Mouse (Mus musculus): ENCODE results near the gene Tango2.

DNA sequence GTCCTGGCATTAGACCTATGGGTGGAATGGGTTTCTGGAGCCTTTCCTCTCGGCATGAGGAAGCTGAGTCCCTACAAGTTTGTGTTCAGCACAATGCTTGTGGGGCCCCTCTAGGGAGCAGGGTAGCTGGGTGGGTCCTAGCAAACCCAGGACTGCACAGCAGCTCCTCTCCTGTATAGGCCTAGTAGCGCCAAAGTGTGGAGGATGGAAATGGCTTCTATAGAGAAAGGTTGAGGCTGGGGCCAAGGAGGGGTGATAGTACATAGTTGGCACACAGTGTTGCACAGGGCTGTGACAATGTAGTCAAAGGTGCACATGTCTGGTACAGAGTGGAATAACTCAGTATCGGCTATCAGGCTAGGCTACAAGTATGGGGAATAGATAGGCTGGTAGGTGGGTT lies 46.2 kb upstream of the Tango2 start:
- TF ChIP-seq CTCF (conservative IDR thresholded peaks at IDR 0.05 in 1 of 2, IDR thresholded peaks at IDR 0.05 in 1 of 2; ENCODE audit: low read depth in 2 of 2, low read length in 2 of 2), result no peak
- no peak for TF ChIP-seq HCFC1 (IDR thresholded peaks at IDR 0.05; ENCODE audit: low read depth, low read length)
- TF ChIP-seq EP300 (IDR thresholded peaks at IDR 0.05; ENCODE audit: low read length), result no peak
- no peak for TF ChIP-seq ZNF384 (IDR thresholded peaks at IDR 0.05; ENCODE audit: low read depth, low read length)
- no peak for TF ChIP-seq POLR2A (IDR thresholded peaks at IDR 0.05; ENCODE audit: low read depth, low read length)
- no peak for TF ChIP-seq USF1 (IDR thresholded peaks at IDR 0.05; ENCODE audit: low read depth, low read length)
- TF ChIP-seq MAX (IDR thresholded peaks at IDR 0.05; ENCODE audit: low read length), result no peak
- TF ChIP-seq BHLHE40 (IDR thresholded peaks at IDR 0.05; ENCODE audit: low read depth, low read length), result no peak
- no peak for TF ChIP-seq ZMIZ1 (IDR thresholded peaks at IDR 0.05; ENCODE audit: low read depth, low read length)
- no peak for TF ChIP-seq MYC (IDR thresholded peaks at IDR 0.05; ENCODE audit: low read depth, low read length)
- no peak for TF ChIP-seq ELF1 (IDR thresholded peaks at IDR 0.05; ENCODE audit: low read depth, low read length)
- no peak for TF ChIP-seq MAFK (IDR thresholded peaks at IDR 0.05; ENCODE audit: insufficient replicate concordance, low read length)
- no peak for TF ChIP-seq ZC3H11A (IDR thresholded peaks at IDR 0.05; ENCODE audit: low read depth, low read length)
- TF ChIP-seq JUND (conservative IDR thresholded peaks at IDR 0.05; ENCODE audit: low read depth, low read length), result no peak
